Mouse (Mus musculus): ENCODE measurements around the gene Mgarp.

- TF ChIP-seq CTCF (IDR thresholded peaks at IDR 0.05; ENCODE audit: borderline replicate concordance, extremely low read depth, insufficient read depth, insufficient read length) (no peak), POLR2A (IDR thresholded peaks at IDR 0.05; ENCODE audit: borderline replicate concordance, extremely low read depth, insufficient read depth, insufficient read length, poor library complexity, severe bottlenecking) (no peak)
These were observed 45.7 kb downstream of the Mgarp start for GRCm38 (mm10) chr3:51350806-51351205.

Measured in brain, embryonic 14.5 days (tissue).